Mouse (Mus musculus) intestine, embryonic 16.5 days (tissue): Measurements from ENCODE around the gene Morc3. TPM values are rescaled to one million over a fixed set of nuclear protein-coding genes. Genes with fewer than 3 reads are reported as not detected.
A peak's percentile ranks its signal among the peaks of the same experiment; 100 is the strongest.

Experiments
- ATAC-seq: fragments of 200-750 bp; cut with Nextera tagmentation; 2 replicates; pipeline ENCODE4 v1.8.0; 2017; ENCODE audit warnings: moderate TSS enrichment, moderate library complexity
- H3K27ac ChIP-seq: fragments of 300-500 bp; sonication (generic); 2 replicates; pipeline ENCODE4 v1.5.1; 2014; ENCODE audit warnings: mild to moderate bottlenecking, low read length
- H3K27me3 ChIP-seq: fragments of 300-500 bp; sonication (generic); replicated peaks from 2 replicates; pipeline ENCODE4 v1.6.1; 2014; ENCODE audit warnings: low read length, control low read depth, mixed read lengths; ENCODE audit not compliant: control insufficient read depth, insufficient read depth
- H3K36me3 ChIP-seq: fragments of 300-500 bp; sonication (generic); 2 replicates; pipeline ENCODE4 v1.6.1; 2014; ENCODE audit warnings: low read length, control low read depth; ENCODE audit not compliant: control insufficient read depth, insufficient read depth
- H3K4me1 ChIP-seq: fragments of 300-500 bp; sonication (generic); 2 replicates; pipeline ENCODE4 v1.6.1; 2014; ENCODE audit warnings: low read length, control low read depth, mixed read lengths; ENCODE audit not compliant: control insufficient read depth, insufficient read depth
- H3K4me2 ChIP-seq: fragments of 300-500 bp; sonication (generic); 2 replicates; pipeline ENCODE4 v1.6.1; 2014; ENCODE audit warnings: low read depth, low read length, control low read depth
- H3K4me3 ChIP-seq: fragments of 300-500 bp; sonication (generic); 2 replicates; pipeline ENCODE4 v1.5.1; 2014; ENCODE audit warnings: mild to moderate bottlenecking, low read length
- H3K9ac ChIP-seq: fragments of 300-500 bp; sonication (generic); 2 replicates; pipeline ENCODE4 v1.6.1; 2014; ENCODE audit warnings: low read depth, low read length
- H3K9me3 ChIP-seq: fragments of 300-500 bp; sonication (generic); 2 replicates; pipeline ENCODE4 v1.6.1; 2016; ENCODE audit warnings: low read length, control low read depth; ENCODE audit not compliant: control insufficient read depth
- WGBS: fragments of 180-500 bp; shearing (Covaris S2); extraction: QIAGEN DNeasy Blood & Tissue Kit; methylation state at CpG from one replicate; pipeline ENCODE4 v1.1.7; 2014; 5-methylcytosine and 5-hydroxymethylcytosine counted together
- polyA plus RNA-seq: library from polyadenylated mRNA; unstranded; fragments of >200 nt; fragmentation: Nextera tagmentation; extraction: Ambion mirVana; gene quantifications from 2 replicates; pipeline ENCODE4 v1.2.1, GENCODE M21; 2015

Morc3 gene
- polyA plus RNA-seq, 1 experiment from 2014 or later = 33.3 TPM

DNA sequence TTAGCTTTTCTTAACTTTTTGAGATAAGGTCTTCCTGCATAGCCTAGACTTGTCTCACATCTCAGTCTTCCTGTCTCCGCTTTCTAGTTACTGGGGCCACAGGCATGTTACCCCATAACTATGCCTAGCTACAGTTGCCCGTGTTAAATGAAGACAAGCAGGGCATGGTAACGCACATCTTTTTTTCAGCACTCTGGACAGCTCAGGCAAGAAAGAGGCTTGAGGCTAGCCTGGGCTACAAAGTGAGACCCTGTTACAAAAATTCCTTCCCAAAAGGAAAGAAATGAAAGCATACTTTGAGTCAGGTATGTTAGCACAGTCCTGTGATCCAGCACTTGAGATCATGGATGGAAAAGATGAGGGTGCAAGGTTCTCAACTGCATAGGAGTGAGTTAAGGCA, 18.6 kb downstream of the Morc3 start:
- Histone ChIP-seq H3K4me2 (no peak overlapping the region), H3K4me3 (no peak overlapping the region), H3K4me1 (no peaks in the 10 kb centered on the region), H3K9ac (no peak overlapping the region), H3K36me3 (peaks cover 27% of the 10 kb centered on the region), H3K9me3 (no peaks in the 10 kb centered on the region), H3K27ac (no peak overlapping the region), H3K27me3 (no peaks in the 10 kb centered on the region)
- no peak for ATAC-seq
- WGBS = 96% methylated on average over 3 of the region's 3 CpGs

- Histone ChIP-seq H3K4me2 (no peak overlapping the region), H3K9me3 (no peaks in the 10 kb centered on the region), H3K4me3 (no peak overlapping the region), H3K27me3 (no peaks in the 10 kb centered on the region), H3K9ac (no peak overlapping the region), H3K27ac (no peak overlapping the region), H3K36me3 (peaks cover 23% of the 10 kb centered on the region), H3K4me1 (no peaks in the 10 kb centered on the region)
- WGBS = 87% methylated on average over 4 of the region's 4 CpGs
- no peak for ATAC-seq
Observed at GRCm38 (mm10) chr16:93859967-93860366, 28.0 kb downstream of the Morc3 start.

DNA sequence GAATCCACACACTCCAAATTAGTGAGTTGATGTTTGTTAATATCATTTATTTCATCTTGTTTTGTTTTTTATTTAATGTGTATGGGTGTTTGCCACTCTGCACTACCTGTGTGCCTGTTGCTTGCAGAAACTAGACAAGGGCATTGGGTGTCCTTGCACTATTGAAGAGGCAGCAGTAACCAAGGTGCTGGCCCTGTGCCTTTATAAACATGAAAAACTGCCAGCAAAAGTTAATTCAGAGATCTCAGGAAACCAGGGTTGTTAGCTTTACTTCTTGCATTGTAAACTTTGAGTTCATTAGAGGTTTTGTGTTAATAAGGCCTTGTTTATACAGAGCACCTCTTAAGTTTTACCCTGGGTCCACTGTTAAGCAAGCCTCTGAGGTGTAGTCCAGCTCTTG, 28.8 kb downstream of the Morc3 start:
- Histone ChIP-seq H3K4me1 (no peaks in the 10 kb centered on the region), H3K9me3 (no peaks in the 10 kb centered on the region), H3K27me3 (no peaks in the 10 kb centered on the region), H3K36me3 (peaks cover 26% of the 10 kb centered on the region; the same call in 1 of the 2 replicates), H3K4me3 (no peak overlapping the region), H3K4me2 (no peak overlapping the region), H3K27ac (no peak overlapping the region), H3K9ac (no peak overlapping the region)
- no peak for ATAC-seq

GRCm38 (mm10) chr16:93874841-93875240, 42.9 kb downstream of the Morc3 start:
- H3K27ac ChIP-seq = no peak overlapping the region
- no peak overlapping the region for H3K4me3 ChIP-seq
- H3K9me3 ChIP-seq = no peaks in the 10 kb centered on the region
- ATAC-seq = no peak
- peaks cover 13% of the 10 kb centered on the region for H3K36me3 ChIP-seq
- no peak overlapping the region for H3K9ac ChIP-seq
- 78% methylated on average over 13 of the region's 13 CpGs for WGBS
- no peaks in the 10 kb centered on the region for H3K4me1 ChIP-seq
- no peaks in the 10 kb centered on the region for H3K27me3 ChIP-seq
- no peak overlapping the region for H3K4me2 ChIP-seq

- no peak overlapping the region for H3K4me3 ChIP-seq
- H3K4me2 ChIP-seq = no peak overlapping the region
- no peak overlapping the region for H3K27ac ChIP-seq
- H3K36me3 ChIP-seq = peaks cover 3% of the 10 kb centered on the region; the same call in 1 of the 2 replicates
- no peaks in the 10 kb centered on the region for H3K27me3 ChIP-seq
- no peaks in the 10 kb centered on the region for H3K4me1 ChIP-seq
- WGBS = 87% methylated on average over 6 of the region's 6 CpGs
- ATAC-seq = no peak
- no peaks in the 10 kb centered on the region for H3K9me3 ChIP-seq
- no peak overlapping the region for H3K9ac ChIP-seq
Observed at GRCm38 (mm10) chr16:93877612-93878380, 45.9 kb downstream of the Morc3 start.

DNA sequence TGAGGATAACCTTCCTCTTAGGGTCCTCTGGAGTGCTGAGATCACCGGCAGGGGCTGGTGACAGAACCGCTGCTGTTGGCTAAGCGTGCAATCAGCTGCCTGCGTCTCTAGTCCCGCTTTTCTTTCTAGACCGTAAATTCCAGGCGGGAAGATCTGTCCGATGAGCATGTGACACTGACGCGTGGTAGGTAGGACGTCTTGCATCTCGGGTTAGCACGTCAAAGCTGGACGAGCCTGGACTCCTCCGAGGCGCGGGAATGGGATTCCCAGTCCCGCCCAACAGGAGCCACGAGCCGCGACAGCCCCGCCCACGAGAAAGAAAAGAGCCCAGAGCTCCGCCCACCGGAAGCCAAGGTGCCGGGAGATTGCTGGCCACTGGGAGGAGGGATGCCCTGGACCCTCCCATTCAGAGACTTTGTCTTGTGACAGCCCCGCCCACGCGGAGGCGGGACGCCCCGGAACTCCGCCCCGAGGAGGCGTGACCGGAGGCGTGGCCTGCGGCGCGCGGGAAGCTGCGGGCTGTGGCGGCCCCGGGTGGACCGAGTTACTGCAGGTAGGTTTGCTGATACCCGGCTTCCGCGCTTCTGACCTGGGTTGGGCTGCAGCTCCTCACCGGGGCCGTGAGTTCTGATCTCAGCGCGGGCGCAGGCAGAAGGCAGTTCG, 51.6 kb downstream of the Morc3 start, which contains the start of gene Chaf1b:
Chaf1b (plus strand) TSS at position 479 of the 663 bp plus-strand sequence.
- H3K4me3 ChIP-seq = peak within 1 kb of the TSS; percentile 78
- H3K27ac ChIP-seq = no peak within 1 kb of the TSS
- H3K36me3 ChIP-seq = no peaks in the 10 kb centered on the region
- WGBS = under 1% methylated on average over 54 of the region's 54 CpGs
- H3K4me1 ChIP-seq = peaks cover 9% of the 10 kb centered on the region; the same call in 1 of the 2 replicates
- H3K4me2 ChIP-seq = peak within 1 kb of the TSS; percentile 74
- H3K27me3 ChIP-seq = no peaks in the 10 kb centered on the region
- peak within 1 kb of the TSS; percentile 79 for H3K9ac ChIP-seq
- no peaks in the 10 kb centered on the region for H3K9me3 ChIP-seq
- peak; percentile 91 for ATAC-seq

DNA sequence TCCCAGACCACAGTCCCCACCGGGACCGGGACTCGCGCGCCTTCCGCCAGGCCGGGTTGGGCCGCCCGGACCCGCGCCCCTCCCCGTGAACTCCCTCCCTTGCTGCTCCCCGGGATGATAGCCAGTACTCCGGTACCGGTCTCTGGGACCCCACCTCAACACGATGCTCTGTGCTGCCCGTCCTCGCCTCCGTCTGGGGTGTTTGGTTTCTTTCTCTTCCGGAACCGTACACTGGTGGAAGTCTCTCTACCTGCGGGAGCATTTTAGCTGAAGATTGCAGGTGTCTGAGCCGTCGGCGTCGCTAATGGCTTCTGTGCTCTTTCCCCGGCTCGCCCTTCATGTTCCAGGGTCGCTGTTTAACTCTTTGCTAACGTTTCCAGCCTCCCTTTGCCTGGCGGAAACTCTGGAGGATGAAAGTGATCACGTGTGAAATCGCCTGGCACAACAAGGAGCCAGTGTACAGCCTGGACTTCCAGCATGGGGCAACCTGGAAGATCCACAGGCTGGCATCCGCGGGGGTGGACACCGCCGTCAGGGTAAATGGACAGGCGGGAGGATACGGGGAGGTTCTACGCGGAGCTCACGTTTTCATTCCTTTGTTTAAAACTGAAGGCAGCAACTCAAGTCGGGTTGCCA, 52.3 kb downstream of the Morc3 start:
- Histone ChIP-seq H3K36me3 (no peaks in the 10 kb centered on the region), H3K27me3 (no peaks in the 10 kb centered on the region), H3K4me2 (peak overlapping the region; percentile 74), H3K4me1 (peaks cover 9% of the 10 kb centered on the region; the same call in 1 of the 2 replicates), H3K4me3 (peak overlapping the region; percentile 78), H3K9ac (peak overlapping the region; percentile 79), H3K9me3 (no peaks in the 10 kb centered on the region), H3K27ac (no peak overlapping the region)
- WGBS = under 1% methylated on average over 43 of the region's 43 CpGs
- ATAC-seq = peak; percentile 25

DNA sequence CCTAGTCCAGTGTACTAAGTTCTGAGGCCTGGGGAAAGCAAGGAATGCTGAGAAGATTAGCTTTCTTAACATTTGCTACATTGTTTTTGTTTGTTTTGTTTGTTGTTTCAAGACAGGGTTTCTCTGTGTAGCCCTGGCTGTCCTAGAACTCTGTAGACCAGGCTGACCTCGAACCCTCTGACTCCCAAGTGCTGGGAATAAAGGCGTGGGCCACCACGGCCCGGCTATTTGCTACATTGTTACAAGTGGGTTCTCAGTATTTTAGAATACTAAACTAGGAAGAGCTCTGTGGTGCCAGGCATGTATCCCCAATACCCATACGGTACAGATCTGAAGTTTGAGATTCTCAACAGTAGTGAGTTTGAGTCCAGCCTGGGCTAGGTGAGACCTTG, 52.8 kb downstream of the Morc3 start:
- Histone ChIP-seq H3K4me3 (peak overlapping the region; percentile 78), H3K9ac (peak overlapping the region; percentile 79), H3K9me3 (no peaks in the 10 kb centered on the region), H3K4me1 (peaks cover 9% of the 10 kb centered on the region; the same call in 1 of the 2 replicates), H3K4me2 (peak overlapping the region; percentile 74), H3K36me3 (no peaks in the 10 kb centered on the region), H3K27ac (no peak overlapping the region), H3K27me3 (no peaks in the 10 kb centered on the region)
- no peak for ATAC-seq
- 47% methylated on average over 5 of the region's 5 CpGs for WGBS

GRCm38 (mm10) chr16:93888481-93888880, 56.6 kb downstream of the Morc3 start:
- no peaks in the 10 kb centered on the region for H3K9me3 ChIP-seq
- 89% methylated on average over 6 of the region's 6 CpGs for WGBS
- H3K4me1 ChIP-seq = peaks cover 9% of the 10 kb centered on the region; the same call in 1 of the 2 replicates
- H3K27me3 ChIP-seq = no peaks in the 10 kb centered on the region
- no peak overlapping the region for H3K27ac ChIP-seq
- no peak overlapping the region for H3K4me2 ChIP-seq
- ATAC-seq = no peak
- H3K4me3 ChIP-seq = no peak overlapping the region
- H3K36me3 ChIP-seq = peaks cover 6% of the 10 kb centered on the region
- H3K9ac ChIP-seq = no peak overlapping the region
